Mouse (Mus musculus) left cerebral cortex, adult 11 months (tissue): ENCODE measurements around the gene P2rx4.

ENCODE experiments used
- DNase-seq: peaks from one replicate; pipeline ENCODE4 v3.0.0; 2022; ENCODE audit warnings: low spot score

Gene P2rx4

GRCm38 (mm10) chr5:122703574-122703973 is 3.8 kb upstream of the P2rx4 start:
- no peak for DNase-seq

GRCm38 (mm10) chr5:122704571-122704970 is 2.8 kb upstream of the P2rx4 start:
- DNase-seq, result no peak

- no peak for DNase-seq
These were observed 2.2 kb upstream of the P2rx4 start for GRCm38 (mm10) chr5:122705174-122705573.

GRCm38 (mm10) chr5:122706917-122707275 is 448 bp upstream of the P2rx4 start:
- no peak for DNase-seq

- DNase-seq, result no peak
These were observed 1.5 kb downstream of the P2rx4 start for GRCm38 (mm10) chr5:122708819-122709218.

- no peak for DNase-seq
These were observed 8.4 kb downstream of the P2rx4 start for GRCm38 (mm10) chr5:122715723-122716122.

GRCm38 (mm10) chr5:122716793-122717192 is 9.4 kb downstream of the P2rx4 start:
- no peak for DNase-seq

- no peak for DNase-seq
These were observed 11.1 kb downstream of the P2rx4 start for GRCm38 (mm10) chr5:122718400-122718799.

- DNase-seq, result no peak
These were observed 11.8 kb downstream of the P2rx4 start for GRCm38 (mm10) chr5:122719168-122719567.

- no peak for DNase-seq
These were observed 18.1 kb downstream of the P2rx4 start for GRCm38 (mm10) chr5:122725453-122725852.

- DNase-seq, result peak; percentile 71
These were observed 18.7 kb downstream of the P2rx4 start for GRCm38 (mm10) chr5:122726068-122726467.

GRCm38 (mm10) chr5:122726595-122726994 is 19.3 kb downstream of the P2rx4 start:
- DNase-seq, result no peak

- DNase-seq, result no peak
These were observed 19.8 kb downstream of the P2rx4 start for GRCm38 (mm10) chr5:122727096-122727495.

- no peak for DNase-seq
These were observed 23.4 kb downstream of the P2rx4 start for GRCm38 (mm10) chr5:122730776-122731175.

GRCm38 (mm10) chr5:122731321-122731720 is 24.0 kb downstream of the P2rx4 start:
- peak; percentile 51 for DNase-seq

- DNase-seq, result no peak
These were observed 24.8 kb downstream of the P2rx4 start for GRCm38 (mm10) chr5:122731991-122732673.

GRCm38 (mm10) chr5:122733881-122734280 is 26.5 kb downstream of the P2rx4 start:
- no peak for DNase-seq

- DNase-seq, result no peak
These were observed 28.5 kb downstream of the P2rx4 start for GRCm38 (mm10) chr5:122735853-122736252.

GRCm38 (mm10) chr5:122736761-122737160 is 29.4 kb downstream of the P2rx4 start:
- no peak for DNase-seq

GRCm38 (mm10) chr5:122743880-122744422 is 36.6 kb downstream of the P2rx4 start:
- DNase-seq, result no peak

- no peak for DNase-seq
These were observed 40.6 kb downstream of the P2rx4 start for GRCm38 (mm10) chr5:122747950-122748349.

- no peak for DNase-seq
These were observed 47.1 kb downstream of the P2rx4 start for GRCm38 (mm10) chr5:122754477-122754876.

GRCm38 (mm10) chr5:122755620-122756019 is 48.3 kb downstream of the P2rx4 start:
- DNase-seq, result no peak

GRCm38 (mm10) chr5:122756144-122756543 is 48.8 kb downstream of the P2rx4 start:
- no peak for DNase-seq
